Mouse (Mus musculus): ENCODE results near the gene 2900026A02Rik.

- TF ChIP-seq POLR2AphosphoS2 (IDR thresholded peaks at IDR 0.05; ENCODE audit: insufficient read length, low read depth), result no peak
- no peak for TF ChIP-seq MYOG (IDR thresholded peaks at IDR 0.05; ENCODE audit: control insufficient read depth in 1 of 3, insufficient read depth in 1 of 3, insufficient read length in 2 of 3, low read depth in 2 of 3)
- TF ChIP-seq MYOD1 (IDR thresholded peaks at IDR 0.05; ENCODE audit: control insufficient read depth in 1 of 3, insufficient read length in 2 of 3, low read depth in 2 of 3), result no peak
- TF ChIP-seq POLR2A (IDR thresholded peaks at IDR 0.05; ENCODE audit: insufficient read length, low read depth), result no peak
- TF ChIP-seq MAX (IDR thresholded peaks at IDR 0.05; ENCODE audit: low read depth), result no peak
- TF ChIP-seq REST (IDR thresholded peaks at IDR 0.05; ENCODE audit: insufficient read depth, insufficient read length), result no peak
- no peak for TF ChIP-seq CEBPB (IDR thresholded peaks at IDR 0.05; ENCODE audit: insufficient read depth, poor library complexity, severe bottlenecking)
- no peak for TF ChIP-seq E2F4 (IDR thresholded peaks at IDR 0.05; ENCODE audit: insufficient read depth)
These were observed 2.3 kb downstream of the 2900026A02Rik start for GRCm38 (mm10) chr5:113218617-113219235.

Measured in myocyte (in vitro differentiated cells).